Mouse (Mus musculus): ENCODE results near the gene I0C0044D17Rik.

Gene I0C0044D17Rik

GRCm38 (mm10) chr4:98776721-98777427 is 46.8 kb downstream of the I0C0044D17Rik start:
- no peak for DNase-seq (ENCODE audit: low read depth)

DNA sequence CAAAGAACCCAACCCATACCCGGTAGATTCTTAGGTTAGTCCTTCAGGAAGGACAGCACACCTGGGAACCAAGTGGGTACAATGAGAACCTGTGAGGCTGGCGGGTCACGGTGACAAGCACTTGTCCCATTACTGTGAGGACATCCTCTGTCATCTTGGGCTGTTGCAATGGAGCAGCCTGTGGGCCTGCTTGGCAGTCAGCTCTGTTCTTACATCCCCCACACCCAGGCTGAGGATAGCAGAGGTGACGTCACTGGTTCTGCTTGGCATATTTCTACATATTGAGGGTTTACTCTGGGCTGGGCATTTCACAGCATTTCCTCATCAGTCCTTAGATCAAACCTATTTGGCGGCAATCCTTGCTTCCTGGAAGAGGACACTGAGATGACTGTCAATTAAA is 49.9 kb downstream of the I0C0044D17Rik start:
- no peak for DNase-seq (ENCODE audit: low read depth)

Data from c-Kit-positive CD71-negative TER-119-negative erythroid progenitor cells, embryonic 14.5 days (primary cell).